Mouse (Mus musculus) left cerebral cortex, adult 18-20 months (tissue): ENCODE measurements around the gene Etv6. TPM values are rescaled to one million over a fixed set of nuclear protein-coding genes. Genes with fewer than 3 reads are reported as not detected.

ENCODE experiments used
- DNase-seq, 2 experiments: peaks; one replicate each; pipeline ENCODE4 v3.0.0; 2021 to 2022; ENCODE audit warnings: low spot score in 2 of 2, mixed read lengths in 1 of 2
- total RNA-seq, 2 experiments: library from RNA; stranded (reverse); gene quantifications; 2 replicates each; pipeline ENCODE4 v1.2.3; 2021

The Etv6 gene
- total RNA-seq, 2 experiments from 2014 or later = 15.3 to 18.6 TPM

GRCm38 (mm10) chr6:134109675-134110074, 74.2 kb downstream of the Etv6 start:
- DNase-seq = no peak

GRCm38 (mm10) chr6:134110206-134110605, 74.7 kb downstream of the Etv6 start:
- no peak for DNase-seq

- no peak for DNase-seq
These were observed 76.1 kb downstream of the Etv6 start for GRCm38 (mm10) chr6:134111599-134111998.

GRCm38 (mm10) chr6:134112753-134113152, 77.3 kb downstream of the Etv6 start:
- DNase-seq = no peak

GRCm38 (mm10) chr6:134113168-134113567, 77.7 kb downstream of the Etv6 start:
- DNase-seq = no peak

GRCm38 (mm10) chr6:134115219-134115968, 79.9 kb downstream of the Etv6 start:
- DNase-seq = no peak

- no peak for DNase-seq
These were observed 82.0 kb downstream of the Etv6 start for GRCm38 (mm10) chr6:134117380-134117938.

- no peak for DNase-seq
These were observed 83.0 kb downstream of the Etv6 start for GRCm38 (mm10) chr6:134118506-134118905.

- DNase-seq = no peak
These were observed 83.6 kb downstream of the Etv6 start for GRCm38 (mm10) chr6:134119136-134119535.

GRCm38 (mm10) chr6:134120227-134120626, 84.7 kb downstream of the Etv6 start:
- no peak for DNase-seq

- DNase-seq = no peak
These were observed 85.2 kb downstream of the Etv6 start for GRCm38 (mm10) chr6:134120712-134121111.

GRCm38 (mm10) chr6:134122945-134123344, 87.4 kb downstream of the Etv6 start:
- no peak for DNase-seq

GRCm38 (mm10) chr6:134123474-134123873, 88.0 kb downstream of the Etv6 start:
- no peak for DNase-seq

- DNase-seq = no peak
These were observed 88.8 kb downstream of the Etv6 start for GRCm38 (mm10) chr6:134124256-134124655.

GRCm38 (mm10) chr6:134127996-134128395, 92.5 kb downstream of the Etv6 start:
- no peak for DNase-seq

- DNase-seq = no peak
These were observed 93.1 kb downstream of the Etv6 start for GRCm38 (mm10) chr6:134128594-134128993.

- DNase-seq = no peak
These were observed 94.3 kb downstream of the Etv6 start for GRCm38 (mm10) chr6:134129848-134130247.

- no peak for DNase-seq
These were observed 95.3 kb downstream of the Etv6 start for GRCm38 (mm10) chr6:134130816-134131215.

GRCm38 (mm10) chr6:134131601-134132000, 96.1 kb downstream of the Etv6 start:
- no peak for DNase-seq

- no peak for DNase-seq
These were observed 98.3 kb downstream of the Etv6 start for GRCm38 (mm10) chr6:134133756-134134155.

GRCm38 (mm10) chr6:134134821-134135323, 99.4 kb downstream of the Etv6 start:
- DNase-seq = no peak

GRCm38 (mm10) chr6:134136315-134136714, 100.8 kb downstream of the Etv6 start:
- DNase-seq = no peak

GRCm38 (mm10) chr6:134139359-134139758, 103.9 kb downstream of the Etv6 start:
- DNase-seq = no peak
